Mouse (Mus musculus) hindbrain, postnatal 0 days (tissue): Measurements from ENCODE around the gene Mob3b. TPM values are rescaled to one million over a fixed set of nuclear protein-coding genes. Genes with fewer than 3 reads are reported as not detected.

Experiments
- ATAC-seq: fragments of 200-750 bp; cut with Nextera tagmentation; 2 replicates; pipeline ENCODE4 v1.8.0; 2017; ENCODE audit warnings: mild to moderate bottlenecking, moderate TSS enrichment, moderate library complexity
- DNase-seq: peaks from one replicate; pipeline ENCODE4 v3.0.0-alpha.2; 2015; ENCODE audit warnings: low spot score
- H3K27ac ChIP-seq: fragments of 300-500 bp; sonication (generic); 2 replicates; pipeline ENCODE4 v1.5.1; 2014; ENCODE audit warnings: mild to moderate bottlenecking
- H3K27me3 ChIP-seq: fragments of 300-500 bp; sonication (generic); 2 replicates; pipeline ENCODE4 v1.6.1; 2014; ENCODE audit warnings: low read length, mixed read lengths; ENCODE audit not compliant: insufficient read depth
- H3K36me3 ChIP-seq: fragments of 300-500 bp; sonication (generic); 2 replicates; pipeline ENCODE4 v1.6.1; 2014; ENCODE audit warnings: low read length, mixed read lengths; ENCODE audit not compliant: insufficient read depth
- H3K4me1 ChIP-seq: fragments of 300-500 bp; sonication (generic); 2 replicates; pipeline ENCODE4 v1.6.1; 2014; ENCODE audit warnings: antibody characterized with exemption, low read length, mixed read lengths; ENCODE audit not compliant: insufficient read depth
- H3K4me2 ChIP-seq: fragments of 300-500 bp; sonication (generic); 2 replicates; pipeline ENCODE4 v1.6.1; 2014; ENCODE audit warnings: low read depth, mild to moderate bottlenecking, low read length, moderate library complexity, mixed read lengths
- H3K4me3 ChIP-seq: fragments of 300-500 bp; sonication (generic); 2 replicates; pipeline ENCODE4 v1.5.1; 2014; ENCODE audit warnings: low read length
- H3K9ac ChIP-seq: fragments of 300-500 bp; sonication (generic); replicated peaks from 2 replicates; pipeline ENCODE4 v1.6.1; 2014; ENCODE audit warnings: mild to moderate bottlenecking, low read length, moderate library complexity, mixed read lengths
- H3K9me3 ChIP-seq: fragments of 300-500 bp; sonication (generic); 2 replicates; pipeline ENCODE4 v1.6.1; 2016; ENCODE audit warnings: low read length, mixed read lengths
- CTCF ChIP-seq: IDR thresholded peaks from 2 replicates; pipeline ENCODE4 v1.5.1; 2016; ENCODE audit warnings: antibody characterized with exemption, control low read depth, low read depth
- WGBS: fragments of 180-500 bp; shearing (Covaris S2); extraction: QIAGEN DNeasy Blood & Tissue Kit; methylation state at CpG from one replicate; pipeline ENCODE4 v1.1.7; 2014; 5-methylcytosine and 5-hydroxymethylcytosine counted together
- polyA plus RNA-seq: library from polyadenylated mRNA; unstranded; fragments of >200 nt; fragmentation: Nextera tagmentation; extraction: Ambion mirVana; gene quantifications from 2 replicates; pipeline ENCODE4 v1.2.1, GENCODE M21; 2015
- total RNA-seq: library from RNA; depleted of rRNA; stranded (reverse); fragments of >200 nt; gene quantifications from 2 replicates; pipeline ENCODE4 v1.2.3, GENCODE M21; 2014

Gene Mob3b
- total and polyA plus RNA-seq, 2 experiments from 2014 or later = 2.9 to 3.2 TPM

GRCm38 (mm10) chr4:35187617-35188326 is 30.5 kb upstream of the Mob3b start:
- H3K27ac ChIP-seq = no peak overlapping the region
- no peak overlapping the region for H3K4me3 ChIP-seq
- H3K9ac ChIP-seq = no peak overlapping the region
- H3K27me3 ChIP-seq = no peaks in the 10 kb centered on the region
- ATAC-seq (no peak), DNase-seq (no peak)
- H3K36me3 ChIP-seq = no peaks in the 10 kb centered on the region
- WGBS = 92% methylated on average over 8 of the region's 8 CpGs
- TF ChIP-seq CTCF = no peak
- no peaks in the 10 kb centered on the region for H3K4me1 ChIP-seq
- no peak overlapping the region for H3K4me2 ChIP-seq
- H3K9me3 ChIP-seq = no peaks in the 10 kb centered on the region

DNA sequence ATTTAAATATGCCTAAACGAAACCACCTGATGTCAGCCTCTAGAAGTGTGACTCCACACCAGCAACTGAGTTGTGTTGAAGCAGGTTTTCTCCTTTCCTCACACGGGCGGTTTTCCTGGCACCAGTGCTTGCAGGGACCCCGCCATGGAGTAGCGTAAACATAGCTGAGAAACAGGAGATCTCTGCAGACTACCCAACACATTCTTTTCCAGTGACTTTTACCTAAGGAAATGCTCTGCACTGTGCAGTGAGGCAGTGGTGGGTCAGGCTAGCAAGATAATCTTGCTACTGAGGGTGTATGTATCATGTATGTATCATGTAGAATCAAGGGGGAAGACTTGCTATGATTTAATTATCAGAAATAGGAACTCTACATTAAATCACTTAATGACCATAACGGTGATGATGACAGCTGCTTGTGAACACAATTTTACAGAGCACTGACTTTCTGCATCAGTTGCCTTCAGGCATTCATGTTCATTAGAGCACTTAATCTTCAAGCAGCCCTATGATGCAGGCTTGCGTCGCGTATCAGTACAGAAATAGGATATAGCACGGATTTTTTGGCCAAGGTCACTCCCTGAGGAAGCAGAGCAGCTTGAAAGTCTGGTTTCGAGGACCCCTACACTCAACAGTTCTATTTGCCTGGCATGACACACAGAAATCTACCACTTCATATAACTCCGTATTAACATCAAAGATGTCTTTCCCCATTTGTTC is 20.8 kb upstream of the Mob3b start:
- no peak for ATAC-seq
- Histone ChIP-seq H3K36me3 (no peaks in the 10 kb centered on the region), H3K4me2 (no peak overlapping the region), H3K4me1 (no peaks in the 10 kb centered on the region), H3K27ac (no peak overlapping the region), H3K9me3 (no peaks in the 10 kb centered on the region), H3K9ac (no peak overlapping the region), H3K27me3 (no peaks in the 10 kb centered on the region), H3K4me3 (no peak overlapping the region)
- peak; percentile 20 for DNase-seq
- WGBS = 53% methylated on average over 12 of the region's 12 CpGs
- TF ChIP-seq CTCF = no peak

DNA sequence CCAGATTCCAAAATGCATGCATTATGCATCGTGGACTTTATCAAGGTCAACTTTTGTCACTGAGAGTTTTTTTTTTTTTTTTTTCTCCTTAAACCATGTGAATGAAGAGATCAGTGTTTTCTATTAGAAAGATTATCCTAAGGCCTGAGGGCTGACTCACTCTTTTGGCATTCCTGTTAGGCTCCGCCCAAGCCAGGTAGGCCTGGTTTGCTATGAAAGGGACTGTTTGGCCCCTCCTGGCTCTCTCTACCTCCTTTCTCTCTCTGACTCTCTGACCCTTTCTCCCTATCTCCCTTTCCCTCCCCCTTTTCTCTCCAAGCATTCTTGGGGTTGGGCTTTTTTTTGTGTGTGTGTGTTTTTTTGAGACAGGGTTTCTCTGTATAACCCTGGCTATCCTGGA is 18.3 kb upstream of the Mob3b start:
- Histone ChIP-seq H3K9ac (no peak overlapping the region), H3K36me3 (no peaks in the 10 kb centered on the region), H3K4me2 (no peak overlapping the region), H3K4me3 (no peak overlapping the region), H3K4me1 (no peaks in the 10 kb centered on the region), H3K27ac (no peak overlapping the region), H3K9me3 (no peaks in the 10 kb centered on the region), H3K27me3 (no peaks in the 10 kb centered on the region)
- ATAC-seq = no peak
- TF ChIP-seq CTCF = no peak
- no peak for DNase-seq
- 85% methylated on average over 2 of the region's 2 CpGs for WGBS

GRCm38 (mm10) chr4:35173551-35173950 is 16.3 kb upstream of the Mob3b start:
- H3K27ac ChIP-seq = no peak overlapping the region
- 76% methylated on average over 1 of the region's 1 CpGs for WGBS
- H3K27me3 ChIP-seq = no peaks in the 10 kb centered on the region
- H3K4me3 ChIP-seq = no peak overlapping the region
- H3K36me3 ChIP-seq = no peaks in the 10 kb centered on the region
- H3K9ac ChIP-seq = no peak overlapping the region
- no peaks in the 10 kb centered on the region for H3K4me1 ChIP-seq
- no peak overlapping the region for H3K4me2 ChIP-seq
- ATAC-seq = no peak
- no peak for DNase-seq
- TF ChIP-seq CTCF = no peak
- no peaks in the 10 kb centered on the region for H3K9me3 ChIP-seq

- H3K9ac ChIP-seq = no peak overlapping the region
- H3K9me3 ChIP-seq = no peaks in the 10 kb centered on the region
- H3K36me3 ChIP-seq = no peaks in the 10 kb centered on the region
- no peak for TF ChIP-seq CTCF
- WGBS = 93% methylated on average over 2 of the region's 2 CpGs
- ATAC-seq = no peak
- no peak overlapping the region for H3K4me2 ChIP-seq
- no peaks in the 10 kb centered on the region for H3K27me3 ChIP-seq
- H3K27ac ChIP-seq = no peak overlapping the region
- DNase-seq = no peak
- no peak overlapping the region for H3K4me3 ChIP-seq
- H3K4me1 ChIP-seq = no peaks in the 10 kb centered on the region
Measured at GRCm38 (mm10) chr4:35172471-35172870, 15.2 kb upstream of the Mob3b start.

- 45% methylated on average over 13 of the region's 13 CpGs for WGBS
- H3K4me3 ChIP-seq = no peak overlapping the region
- H3K4me1 ChIP-seq = no peaks in the 10 kb centered on the region
- no peak overlapping the region for H3K27ac ChIP-seq
- DNase-seq (peak; percentile 43), ATAC-seq (no peak)
- H3K4me2 ChIP-seq = peak overlapping the region; percentile 23; the same call in 1 of the 2 replicates
- H3K9ac ChIP-seq = no peak overlapping the region
- no peaks in the 10 kb centered on the region for H3K27me3 ChIP-seq
- H3K36me3 ChIP-seq = no peaks in the 10 kb centered on the region
- H3K9me3 ChIP-seq = no peaks in the 10 kb centered on the region
- TF ChIP-seq CTCF = no peak
Measured at GRCm38 (mm10) chr4:35169571-35170125, 12.4 kb upstream of the Mob3b start.
